Comparison of ENCODE assay signal across 33 mouse cellular contexts in the genomic region with DNA sequence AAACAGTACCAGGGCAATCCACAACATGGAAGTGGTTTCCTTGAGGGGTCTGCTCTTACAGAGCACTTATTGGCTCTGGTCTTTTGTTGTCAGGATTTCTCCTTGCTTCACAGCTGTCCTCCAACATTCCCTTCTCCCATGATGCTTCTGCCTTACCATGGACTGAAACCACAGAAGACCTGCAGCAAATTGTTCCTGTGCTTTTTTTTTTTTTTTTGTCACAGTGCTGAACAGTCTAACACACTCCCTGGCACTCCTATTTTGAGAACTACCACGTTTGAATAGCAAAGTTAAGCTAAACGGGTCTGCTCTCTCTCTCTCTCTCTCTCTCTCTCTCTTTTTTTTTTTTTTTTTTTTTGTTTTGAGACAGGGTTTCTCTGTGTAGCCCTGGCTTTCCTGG. TPM values are rescaled to one million over a fixed set of nuclear protein-coding genes. Genes with fewer than 3 reads are reported as not detected.
"Had no signal": no experiment of that assay in that cellular context is flagged by ENCODE, and none has a peak within 500 bp of the region (broad histone marks: within the 10 kb centered on the region; RNA-seq: fewer than 3 reads in every experiment).

No protein-coding gene starts in this region.

- DNase-seq: heart, postnatal 10 days; heart, postnatal 14 days; heart, postnatal 36 days; heart, postnatal 4 days; kidney, adult 11 months; kidney, adult 18-20 months; kidney, adult 2 months; kidney, adult 8-10 months; kidney, adult 9 months; kidney, postnatal 10 days; kidney, postnatal 14 days; kidney, postnatal 25 days; kidney, postnatal 36 days; kidney, postnatal 4 days; layer of hippocampus, adult 9-11 months; layer of hippocampus, postnatal 36 days had no signal

- H3K4me1 ChIP-seq: heart, embryonic 10.5 days; heart, embryonic 12.5 days; heart, embryonic 13.5 days; heart, embryonic 15.5 days; hindbrain, embryonic 10.5 days; hindbrain, embryonic 15.5 days; intestine, embryonic 15.5 days; kidney, embryonic 15.5 days had no signal

- H3K27me3 ChIP-seq: heart, embryonic 12.5 days; heart, embryonic 13.5 days; heart, embryonic 15.5 days; hindbrain, embryonic 12.5 days; hindbrain, embryonic 13.5 days; hindbrain, embryonic 15.5 days; intestine, embryonic 15.5 days; kidney, embryonic 15.5 days had no signal

- H3K27ac ChIP-seq: heart, embryonic 10.5 days; heart, embryonic 13.5 days; heart, embryonic 15.5 days; hindbrain, embryonic 10.5 days; hindbrain, embryonic 12.5 days; hindbrain, embryonic 13.5 days; hindbrain, embryonic 14.5 days; hindbrain, embryonic 15.5 days; hindbrain, postnatal 0 days; intestine, embryonic 15.5 days; kidney, embryonic 15.5 days; kidney, postnatal 0 days; layer of hippocampus, adult 2 months; left cerebral cortex, adult 2 months had no signal

- H3K4me2 ChIP-seq: heart, embryonic 11.5 days; heart, embryonic 12.5 days; heart, embryonic 13.5 days; heart, embryonic 15.5 days; hindbrain, embryonic 12.5 days; hindbrain, embryonic 13.5 days; hindbrain, embryonic 14.5 days; hindbrain, embryonic 15.5 days; intestine, embryonic 15.5 days; kidney, embryonic 15.5 days had no signal

- H3K9me3 ChIP-seq: heart, embryonic 10.5 days; heart, embryonic 12.5 days; heart, embryonic 13.5 days; heart, embryonic 15.5 days; hindbrain, embryonic 10.5 days; hindbrain, embryonic 12.5 days; hindbrain, embryonic 13.5 days; hindbrain, embryonic 15.5 days; intestine, embryonic 15.5 days; kidney, embryonic 15.5 days had no signal

- H3K36me3 ChIP-seq: heart, embryonic 10.5 days; heart, embryonic 12.5 days; heart, embryonic 13.5 days; heart, embryonic 15.5 days; hindbrain, embryonic 10.5 days; hindbrain, embryonic 12.5 days; hindbrain, embryonic 13.5 days; hindbrain, embryonic 15.5 days; intestine, embryonic 15.5 days; kidney, embryonic 15.5 days had no signal

- H3K9ac ChIP-seq: heart, embryonic 12.5 days; heart, embryonic 13.5 days; heart, embryonic 15.5 days; hindbrain, embryonic 12.5 days; hindbrain, embryonic 13.5 days; hindbrain, embryonic 14.5 days; hindbrain, embryonic 15.5 days; intestine, embryonic 15.5 days; kidney, embryonic 15.5 days had no signal

- H3K4me3 ChIP-seq: heart, embryonic 10.5 days; heart, embryonic 12.5 days; heart, embryonic 13.5 days; heart, embryonic 15.5 days; hindbrain, embryonic 10.5 days; hindbrain, embryonic 12.5 days; hindbrain, embryonic 13.5 days; hindbrain, embryonic 15.5 days; intestine, embryonic 15.5 days; kidney, embryonic 15.5 days; layer of hippocampus, adult 2 months; left cerebral cortex, adult 2 months had no signal

RNA-seq across cellular contexts. Expression of a gene that starts 59.4 kb away (rescaled TPM):
- polyA plus RNA-seq: inflammation-experienced regulatory T-cells, adult 6 months had no signal
